ENCODE assay signal across 34 mouse cellular contexts in the genomic region with DNA sequence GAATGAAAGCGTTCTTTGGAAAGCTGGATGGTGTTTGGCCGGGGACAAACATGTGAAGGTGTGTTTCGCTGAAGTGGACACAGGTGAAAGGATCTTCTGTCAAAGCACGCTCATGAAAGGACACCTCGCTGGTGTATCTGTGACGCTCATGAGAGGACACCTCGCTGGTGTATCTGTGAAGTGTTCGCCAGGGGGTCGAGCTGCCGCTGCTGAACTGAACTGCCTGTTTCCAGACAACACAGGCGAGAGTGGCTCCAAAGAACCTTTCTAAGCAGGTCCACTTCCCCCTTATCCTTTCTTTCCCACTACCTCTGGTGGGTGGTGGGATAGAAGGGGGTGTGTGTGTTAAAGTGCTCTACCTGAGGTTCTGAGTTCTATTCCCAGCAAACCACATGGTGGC.
"Had no signal": no experiment of that assay in that cellular context is flagged by ENCODE, and none has a peak within 500 bp of the region (broad histone marks: within the 10 kb centered on the region; RNA-seq: fewer than 3 reads in every experiment).

No protein-coding gene starts in this region.

- H3K27me3 ChIP-seq: heart, embryonic 15.5 days; hindbrain, embryonic 12.5 days; hindbrain, embryonic 13.5 days; hindbrain, embryonic 15.5 days; intestine, embryonic 15.5 days; kidney, embryonic 15.5 days had no signal

- DNase-seq: heart, postnatal 10 days; heart, postnatal 14 days; heart, postnatal 36 days; heart, postnatal 4 days; kidney, adult 11 months; kidney, adult 18-20 months; kidney, adult 2 months; kidney, adult 8-10 months; kidney, adult 9 months; kidney, postnatal 10 days; kidney, postnatal 14 days; kidney, postnatal 25 days; kidney, postnatal 36 days; kidney, postnatal 4 days; layer of hippocampus, adult 9-11 months; layer of hippocampus, postnatal 36 days had no signal

- ATAC-seq: hindbrain, embryonic 16.5 days; hindbrain, postnatal 0 days; inflammation-experienced regulatory T-cells, adult 6 months; intestine, embryonic 15.5 days; intestine, embryonic 16.5 days; intestine, postnatal 0 days had no signal

- H3K9me3 ChIP-seq: heart, embryonic 12.5 days; heart, embryonic 13.5 days; heart, embryonic 15.5 days; hindbrain, embryonic 10.5 days; hindbrain, embryonic 12.5 days; hindbrain, embryonic 13.5 days; hindbrain, embryonic 15.5 days; intestine, embryonic 15.5 days; kidney, embryonic 15.5 days had no signal

- H3K27ac ChIP-seq: heart, embryonic 13.5 days; heart, embryonic 15.5 days; hindbrain, embryonic 10.5 days; hindbrain, embryonic 12.5 days; hindbrain, embryonic 13.5 days; hindbrain, embryonic 14.5 days; hindbrain, embryonic 15.5 days; hindbrain, postnatal 0 days; intestine, embryonic 15.5 days; kidney, embryonic 15.5 days; kidney, postnatal 0 days; layer of hippocampus, adult 2 months had no signal

- H3K9ac ChIP-seq: heart, embryonic 12.5 days; heart, embryonic 13.5 days; heart, embryonic 15.5 days; hindbrain, embryonic 12.5 days; hindbrain, embryonic 13.5 days; hindbrain, embryonic 14.5 days; hindbrain, embryonic 15.5 days; intestine, embryonic 15.5 days; kidney, embryonic 15.5 days had no signal

- H3K4me3 ChIP-seq: heart, embryonic 12.5 days; heart, embryonic 13.5 days; heart, embryonic 15.5 days; hindbrain, embryonic 10.5 days; hindbrain, embryonic 12.5 days; hindbrain, embryonic 13.5 days; hindbrain, embryonic 15.5 days; intestine, embryonic 15.5 days; kidney, embryonic 15.5 days; layer of hippocampus, adult 2 months had no signal

- H3K4me2 ChIP-seq: heart, embryonic 11.5 days; heart, embryonic 12.5 days; heart, embryonic 13.5 days; heart, embryonic 15.5 days; hindbrain, embryonic 12.5 days; hindbrain, embryonic 13.5 days; hindbrain, embryonic 14.5 days; hindbrain, embryonic 15.5 days; intestine, embryonic 15.5 days; kidney, embryonic 15.5 days had no signal

- H3K36me3 ChIP-seq: heart, embryonic 12.5 days; heart, embryonic 15.5 days; hindbrain, embryonic 10.5 days; hindbrain, embryonic 13.5 days; hindbrain, embryonic 15.5 days; intestine, embryonic 15.5 days; kidney, embryonic 15.5 days had no signal
